Mouse (Mus musculus) myocyte (in vitro differentiated cells): Measurements from ENCODE around the gene Galnt3. TPM values are rescaled to one million over a fixed set of nuclear protein-coding genes. Genes with fewer than 3 reads are reported as not detected.

Experiments used
- H3K27me3 ChIP-seq: one replicate; pipeline ENCODE4 v1.6.1; 2011; ENCODE audit not compliant: control insufficient read depth, insufficient read depth, insufficient read length
- H3K36me3 ChIP-seq: one replicate; pipeline ENCODE4 v1.6.1; 2011; ENCODE audit not compliant: control insufficient read depth, insufficient read depth
- H3K4me2 ChIP-seq: one replicate; pipeline ENCODE4 v1.6.1; 2011; ENCODE audit warnings: low read depth, control low read depth
- H3K4me3 ChIP-seq: one replicate; pipeline ENCODE4 v1.5.1; 2011; ENCODE audit warnings: mild to moderate bottlenecking, control low read depth, moderate library complexity
- H3K79me2 ChIP-seq: one replicate; pipeline ENCODE4 v1.6.1; 2011; ENCODE audit not compliant: control insufficient read depth, insufficient read depth
- H3ac ChIP-seq: one replicate; pipeline ENCODE4 v1.6.1; 2011; ENCODE audit not compliant: control insufficient read depth, insufficient read length
- CEBPB ChIP-seq: IDR thresholded peaks from 2 replicates; pipeline ENCODE4 v1.6.1; 2011; ENCODE audit warnings: mild to moderate bottlenecking, moderate library complexity; ENCODE audit not compliant: poor library complexity, insufficient read depth, severe bottlenecking
- E2F4 ChIP-seq: IDR thresholded peaks from one replicate; pipeline ENCODE4 v1.6.1; 2011; ENCODE audit warnings: mild to moderate bottlenecking, control low read depth, moderate library complexity; ENCODE audit not compliant: insufficient read depth
- MAX ChIP-seq: IDR thresholded peaks from one replicate; pipeline ENCODE4 v1.6.1; 2011; ENCODE audit warnings: low read depth, mild to moderate bottlenecking, control low read depth
- MYOD1 ChIP-seq, 3 experiments: IDR thresholded peaks; one replicate each; pipeline ENCODE4 v1.6.1; 2011; ENCODE audit warnings: control low read depth in 2 of 3, low read depth in 2 of 3, mild to moderate bottlenecking in 2 of 3, moderate library complexity in 1 of 3; ENCODE audit not compliant: insufficient read length in 2 of 3, control insufficient read depth in 1 of 3
- MYOG ChIP-seq, 3 experiments: IDR thresholded peaks; one replicate each; pipeline ENCODE4 v1.6.1; 2011; ENCODE audit warnings: control low read depth in 2 of 3, low read depth in 2 of 3, mild to moderate bottlenecking in 2 of 3; ENCODE audit not compliant: insufficient read length in 2 of 3, control insufficient read depth in 1 of 3, insufficient read depth in 1 of 3
- POLR2A ChIP-seq: IDR thresholded peaks from one replicate; pipeline ENCODE4 v1.6.1; 2011; ENCODE audit warnings: low read depth, mild to moderate bottlenecking, control low read depth, moderate library complexity; ENCODE audit not compliant: insufficient read length
- POLR2AphosphoS2 ChIP-seq: IDR thresholded peaks from one replicate; pipeline ENCODE4 v1.6.1; 2011; ENCODE audit warnings: low read depth, control low read depth; ENCODE audit not compliant: insufficient read length
- REST ChIP-seq: IDR thresholded peaks from one replicate; pipeline ENCODE4 v1.6.1; 2011; ENCODE audit warnings: mild to moderate bottlenecking, control low read depth, moderate library complexity; ENCODE audit not compliant: insufficient read depth, insufficient read length
- SRF ChIP-seq: IDR thresholded peaks from one replicate; pipeline ENCODE4 v1.6.1; 2011; ENCODE audit warnings: low read depth; ENCODE audit not compliant: control insufficient read depth, insufficient read length
- TCF12 ChIP-seq: IDR thresholded peaks from one replicate; pipeline ENCODE4 v1.6.1; 2011; ENCODE audit warnings: mild to moderate bottlenecking, control low read depth; ENCODE audit not compliant: poor library complexity, insufficient read depth, severe bottlenecking
- TCF3 ChIP-seq: IDR thresholded peaks from one replicate; pipeline ENCODE4 v1.6.1; 2011; ENCODE audit warnings: low read depth, control low read depth; ENCODE audit not compliant: insufficient read length
- USF1 ChIP-seq: IDR thresholded peaks from one replicate; pipeline ENCODE4 v1.6.1; 2011; ENCODE audit warnings: low read depth, mild to moderate bottlenecking, control low read depth, moderate library complexity
- polyA plus RNA-seq: library from polyadenylated mRNA; unstranded; fragments of >200 nt; fragmentation: generic; extraction: Trizol; gene quantifications from one replicate; pipeline ENCODE4 v1.2.1, GENCODE M21; 2012; ENCODE audit warnings: missing spikeins

Gene Galnt3
- polyA plus RNA-seq, 1 experiment, result 0.25 TPM

- H3ac ChIP-seq, result no peak overlapping the region
- no peak overlapping the region for H3K4me2 ChIP-seq
- H3K4me3 ChIP-seq, result no peak overlapping the region
- H3K79me2 ChIP-seq, result no peaks in the 10 kb centered on the region
- H3K36me3 ChIP-seq, result no peaks in the 10 kb centered on the region
- no peaks in the 10 kb centered on the region for H3K27me3 ChIP-seq
- TF ChIP-seq CEBPB, result no peak
- TF ChIP-seq SRF, result no peak
- TF ChIP-seq TCF12, result no peak
- TF ChIP-seq MAX, result no peak
- TF ChIP-seq POLR2A, result no peak
- no peak for TF ChIP-seq USF1
- TF ChIP-seq POLR2AphosphoS2, result no peak
- no peak for TF ChIP-seq TCF3
- no peak for TF ChIP-seq REST
- TF ChIP-seq MYOD1 (IDR thresholded peaks at IDR 0.05; ENCODE audit: control insufficient read depth in 1 of 3, insufficient read length in 2 of 3, low read depth in 2 of 3), result no peak
- TF ChIP-seq MYOG (IDR thresholded peaks at IDR 0.05; ENCODE audit: control insufficient read depth in 1 of 3, insufficient read depth in 1 of 3, insufficient read length in 2 of 3, low read depth in 2 of 3), result no peak
- TF ChIP-seq E2F4, result no peak
These were observed 82.8 kb downstream of the Galnt3 start for GRCm38 (mm10) chr2:66041917-66042419.

DNA sequence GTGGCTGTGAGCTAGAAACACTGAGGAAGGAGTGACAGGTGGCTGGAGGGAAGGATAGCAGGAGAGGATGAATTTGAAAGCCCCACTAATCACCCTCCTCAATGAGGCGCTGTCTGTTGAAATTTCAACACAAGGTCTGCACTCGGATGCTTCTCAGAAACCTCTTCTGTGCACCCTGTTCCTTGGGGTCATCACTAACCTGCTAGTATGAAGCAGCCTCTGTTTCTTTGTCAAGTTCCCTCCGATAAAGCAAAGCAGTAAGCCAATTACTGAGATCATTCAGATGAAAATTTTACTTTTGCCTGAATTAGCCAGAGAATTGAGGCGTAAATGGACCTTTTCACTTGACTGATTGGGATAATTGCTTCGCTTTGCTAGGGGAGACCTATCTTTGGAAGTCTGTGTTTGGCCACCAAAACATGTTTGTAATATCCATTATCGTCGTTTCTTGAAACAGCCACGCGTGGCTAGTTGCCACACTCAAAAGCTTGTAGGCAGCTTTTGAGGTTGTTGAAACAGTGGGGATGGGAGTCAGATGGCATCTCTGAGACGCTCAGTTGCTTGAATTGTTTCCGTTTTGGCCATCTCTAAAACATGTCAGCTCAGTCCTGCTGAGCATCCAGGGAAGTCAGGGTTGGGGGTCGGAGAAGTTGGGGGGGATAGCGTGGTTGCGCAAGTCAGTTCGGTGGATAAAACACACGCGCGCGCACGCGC is 83.4 kb downstream of the Galnt3 start:
- Histone ChIP-seq H3K27me3 (no peaks in the 10 kb centered on the region), H3K4me2 (no peak overlapping the region), H3K36me3 (no peaks in the 10 kb centered on the region), H3ac (no peak overlapping the region), H3K4me3 (no peak overlapping the region), H3K79me2 (no peaks in the 10 kb centered on the region)
- no peak for TF ChIP-seq TCF12
- TF ChIP-seq POLR2AphosphoS2, result no peak
- no peak for TF ChIP-seq E2F4
- no peak for TF ChIP-seq MYOD1 (IDR thresholded peaks at IDR 0.05; ENCODE audit: control insufficient read depth in 1 of 3, insufficient read length in 2 of 3, low read depth in 2 of 3)
- no peak for TF ChIP-seq CEBPB
- TF ChIP-seq MAX, result no peak
- TF ChIP-seq SRF, result no peak
- TF ChIP-seq MYOG (IDR thresholded peaks at IDR 0.05; ENCODE audit: control insufficient read depth in 1 of 3, insufficient read depth in 1 of 3, insufficient read length in 2 of 3, low read depth in 2 of 3), result no peak
- TF ChIP-seq POLR2A, result no peak
- TF ChIP-seq TCF3, result no peak
- no peak for TF ChIP-seq USF1
- TF ChIP-seq REST, result no peak

DNA sequence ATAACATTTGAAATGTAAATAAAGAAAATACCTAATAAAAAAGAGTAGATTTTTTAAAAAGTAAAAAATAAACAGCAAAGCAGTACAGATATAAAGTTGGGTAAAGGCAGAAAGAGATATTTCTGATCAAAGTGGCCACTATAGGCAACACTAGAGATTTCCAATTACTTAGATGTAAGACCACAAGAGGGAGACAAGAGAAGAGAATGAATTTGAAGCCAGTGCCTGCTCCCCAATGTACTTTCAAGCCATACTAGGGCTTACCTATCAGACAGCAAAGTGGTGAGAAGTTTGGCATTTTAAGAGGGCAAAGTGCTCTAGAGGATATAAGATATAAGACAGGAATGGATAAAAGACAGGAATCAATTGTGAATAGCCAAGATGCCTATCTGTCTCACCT is 84.2 kb downstream of the Galnt3 start:
- Histone ChIP-seq H3K36me3 (no peaks in the 10 kb centered on the region), H3K27me3 (no peaks in the 10 kb centered on the region), H3K4me3 (no peak overlapping the region), H3K79me2 (no peaks in the 10 kb centered on the region), H3ac (no peak overlapping the region), H3K4me2 (no peak overlapping the region)
- TF ChIP-seq POLR2A, result no peak

DNA sequence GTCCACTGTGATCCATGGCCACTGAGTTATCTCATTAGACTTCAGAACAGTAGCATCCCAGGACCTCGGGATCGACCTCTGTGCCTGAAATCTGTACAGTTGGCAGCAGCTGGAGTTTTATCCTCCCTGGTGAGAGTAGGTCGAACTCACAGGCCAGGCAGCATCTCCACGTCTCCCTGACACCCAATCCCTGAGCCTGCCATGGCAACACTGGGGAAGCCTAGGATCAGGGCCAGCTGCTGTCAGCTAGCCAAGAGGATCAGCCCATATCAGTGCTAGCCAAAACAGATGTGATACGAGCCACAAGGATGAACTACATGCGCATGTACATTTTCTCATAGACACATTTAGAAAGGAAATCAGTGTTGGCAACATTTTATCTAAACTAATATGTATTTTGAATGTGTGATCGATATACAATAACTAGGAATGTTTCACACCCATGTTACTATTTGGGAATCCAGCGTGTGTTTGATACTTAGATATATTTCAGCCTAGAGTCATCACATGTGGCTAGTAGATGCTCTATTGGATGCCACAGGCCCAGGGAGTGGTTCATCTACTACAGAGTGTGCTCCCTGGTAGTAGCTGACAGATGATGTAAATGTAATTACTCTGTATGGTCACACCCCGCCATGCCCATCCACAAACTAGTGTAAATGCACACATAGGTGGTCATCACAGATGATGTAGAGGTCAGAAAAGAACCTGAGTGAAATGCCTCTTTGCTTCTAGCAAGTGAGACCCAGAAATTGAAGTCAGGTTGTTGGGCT is 89.7 kb downstream of the Galnt3 start:
- TF ChIP-seq MAX (no peak), TCF12 (no peak), MYOD1 (IDR thresholded peaks at IDR 0.05; ENCODE audit: control insufficient read depth in 1 of 3, insufficient read length in 2 of 3, low read depth in 2 of 3) (no peak), SRF (no peak), CEBPB (no peak), REST (no peak), E2F4 (no peak), MYOG (IDR thresholded peaks at IDR 0.05; ENCODE audit: control insufficient read depth in 1 of 3, insufficient read depth in 1 of 3, insufficient read length in 2 of 3, low read depth in 2 of 3) (no peak), POLR2A (no peak), USF1 (no peak), TCF3 (no peak)

More for the DNA sequence above, 89.7 kb downstream of the Galnt3 start:
- Histone ChIP-seq H3K4me2 (no peak overlapping the region), H3K4me3 (no peak overlapping the region), H3K36me3 (no peaks in the 10 kb centered on the region), H3ac (no peak overlapping the region), H3K79me2 (no peaks in the 10 kb centered on the region), H3K27me3 (no peaks in the 10 kb centered on the region)

Other genes starting within 250 kb of the Galnt3 start
- 3.3 TPM for gene Ttc21b, start 131.6 kb upstream of the Galnt3 start, polyA plus RNA-seq